Mouse (Mus musculus): ENCODE data around the gene Tgtp2.
"Not testable (repeated sequence)": the region's sequence is repeated elsewhere in the genome, so short reads cannot be mapped to it uniquely, and the experiment has no call there.

The Tgtp2 gene

GRCm38 (mm10) chr11:49086858-49087361, 22.9 kb upstream of the Tgtp2 start:
- DNase-seq (ENCODE audit: low spot score in 2 of 2) = peak; percentile 39 to 55

- peak; percentile 68 to 75 for DNase-seq (ENCODE audit: low spot score in 2 of 2)
Observed at GRCm38 (mm10) chr11:49084875-49085274, 20.9 kb upstream of the Tgtp2 start.

GRCm38 (mm10) chr11:49084385-49084784, 20.4 kb upstream of the Tgtp2 start:
- no peak for DNase-seq (ENCODE audit: low spot score in 2 of 2)

DNA sequence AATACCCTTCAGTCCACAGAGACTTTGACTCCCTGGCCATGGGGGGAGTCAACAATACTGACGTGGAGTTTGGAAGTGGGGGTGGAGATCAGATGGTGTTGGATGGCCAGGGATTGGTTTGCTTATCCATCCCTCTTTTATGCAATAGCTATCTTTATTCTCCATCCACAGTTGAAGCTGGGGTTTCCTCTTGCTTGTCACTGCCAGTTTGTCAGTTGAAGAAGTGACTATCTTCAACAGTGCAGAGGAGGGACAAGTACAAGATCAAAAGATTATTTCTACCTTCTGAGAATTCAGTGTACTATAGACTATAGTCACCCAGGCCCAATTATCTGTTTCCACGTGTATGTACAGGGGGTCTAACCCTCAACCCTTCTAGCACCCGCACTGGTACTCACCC, 19.8 kb upstream of the Tgtp2 start:
- DNase-seq (ENCODE audit: low spot score in 2 of 2) = no peak

GRCm38 (mm10) chr11:49083146-49083545, 19.1 kb upstream of the Tgtp2 start:
- no peak for DNase-seq (ENCODE audit: low spot score in 2 of 2)

GRCm38 (mm10) chr11:49081886-49082285, 17.9 kb upstream of the Tgtp2 start:
- no peak for DNase-seq (ENCODE audit: low spot score in 2 of 2)

- DNase-seq (ENCODE audit: low spot score in 2 of 2) = no peak
Observed at GRCm38 (mm10) chr11:49081356-49081755, 17.4 kb upstream of the Tgtp2 start.

DNA sequence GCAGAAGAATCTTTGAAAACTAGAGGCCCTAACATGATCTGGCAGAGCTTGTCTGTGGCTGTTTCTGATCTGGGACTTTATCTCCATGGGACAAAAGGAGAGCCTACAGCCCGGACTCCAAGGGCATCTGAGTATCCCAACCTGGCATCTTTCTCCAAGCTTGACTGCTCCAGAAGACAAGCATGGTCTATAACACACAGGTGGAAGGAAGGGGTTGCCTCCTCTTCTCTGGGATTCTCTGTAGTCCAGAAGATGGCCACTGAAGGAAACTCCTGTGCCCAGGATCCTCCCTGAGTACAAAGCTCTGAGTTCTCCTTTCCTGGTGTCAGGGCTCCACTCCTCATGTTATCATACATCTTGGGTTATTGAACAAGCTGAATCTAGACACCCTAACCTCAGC, 16.6 kb upstream of the Tgtp2 start:
- no peak for DNase-seq (ENCODE audit: low spot score in 2 of 2)

- no peak for DNase-seq (ENCODE audit: low spot score in 2 of 2)
Observed at GRCm38 (mm10) chr11:49078719-49079118, 14.7 kb upstream of the Tgtp2 start.

DNA sequence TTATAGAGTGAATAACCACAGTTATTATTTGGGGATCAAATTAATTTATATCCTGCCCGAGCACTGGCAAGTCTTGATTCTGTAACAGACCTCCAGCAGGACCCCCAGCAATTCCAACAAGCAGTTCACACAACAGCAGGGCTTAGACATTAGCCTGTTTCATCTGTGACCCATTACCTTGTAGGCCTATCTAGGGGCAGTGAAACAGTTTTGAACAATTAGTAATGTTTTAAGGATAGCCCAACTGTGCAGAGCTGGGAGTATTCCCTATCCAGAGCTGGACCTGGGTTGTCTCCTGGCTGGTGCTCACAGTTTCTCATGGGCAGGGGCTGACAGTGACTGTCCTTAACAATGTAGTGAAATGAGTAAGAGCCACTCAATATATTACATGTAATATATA, 13.0 kb upstream of the Tgtp2 start:
- DNase-seq (ENCODE audit: low spot score in 2 of 2) = no peak

DNA sequence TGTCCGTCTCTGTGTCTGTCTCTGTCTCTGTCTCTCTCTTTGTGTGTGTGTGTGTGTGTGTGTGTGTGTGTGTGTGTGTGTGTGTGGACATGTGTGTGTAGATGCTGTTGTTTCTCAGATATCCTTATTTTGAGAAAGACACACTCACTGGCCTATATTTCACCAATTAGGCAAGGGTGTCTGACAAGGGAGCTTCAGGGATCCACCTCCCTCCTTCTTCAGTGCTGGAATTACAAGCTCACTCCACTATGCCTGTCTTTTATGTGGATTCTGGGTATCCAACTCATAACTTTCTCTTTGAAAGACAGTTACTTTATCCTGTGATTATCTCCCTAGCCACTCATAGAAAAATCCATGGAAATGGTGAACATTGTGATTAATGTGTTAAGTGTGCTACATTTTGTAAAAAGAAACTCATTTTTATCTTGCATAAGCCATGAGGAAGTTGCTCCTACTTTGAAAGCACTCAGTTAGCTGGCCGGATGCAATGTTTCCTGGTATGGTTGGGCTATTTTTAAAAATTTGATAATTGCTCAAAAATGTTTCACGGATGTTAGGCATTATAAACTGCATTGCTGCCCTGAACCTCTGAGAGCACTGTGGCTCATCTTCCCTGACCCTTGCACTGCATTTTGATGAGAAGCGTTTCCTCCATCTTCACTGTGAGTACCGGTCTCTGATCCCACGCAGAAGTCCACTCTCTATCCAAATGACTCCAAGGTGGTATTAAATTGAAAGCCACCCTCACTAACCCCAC, 12.2 kb upstream of the Tgtp2 start, which contains the start of gene Ifi47:
Gene Ifi47, plus strand, starts transcription at position 587 of the 757 bp plus-strand sequence.
- DNase-seq (ENCODE audit: low spot score in 2 of 2) = not testable (repeated sequence)

GRCm38 (mm10) chr11:49068358-49068757, 4.4 kb upstream of the Tgtp2 start:
- no peak for DNase-seq (ENCODE audit: low spot score in 2 of 2)

GRCm38 (mm10) chr11:49061865-49062264, 2.1 kb downstream of the Tgtp2 start:
- not testable (repeated sequence) for DNase-seq (ENCODE audit: low spot score in 2 of 2)

DNA sequence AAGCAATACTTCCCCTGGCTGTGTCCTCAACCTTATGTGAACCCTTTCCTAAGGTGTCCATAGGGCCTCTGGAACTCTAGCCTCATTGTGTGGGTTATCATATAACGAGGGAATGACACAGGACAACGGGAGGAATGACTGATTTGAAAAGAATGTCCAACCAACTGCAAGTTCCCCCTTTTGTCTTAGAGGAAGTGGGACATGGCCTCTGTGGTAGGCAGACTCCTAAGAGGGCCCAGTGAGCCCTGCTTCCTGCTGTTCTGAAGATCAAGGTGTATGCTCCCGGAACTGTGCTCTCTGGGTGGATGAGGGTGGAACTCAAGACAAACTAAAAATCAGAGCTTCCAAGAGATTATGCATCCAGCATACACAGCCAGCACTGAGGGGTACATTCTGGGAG, 3.9 kb downstream of the Tgtp2 start:
- DNase-seq (ENCODE audit: low spot score in 2 of 2) = not testable (repeated sequence)

DNA sequence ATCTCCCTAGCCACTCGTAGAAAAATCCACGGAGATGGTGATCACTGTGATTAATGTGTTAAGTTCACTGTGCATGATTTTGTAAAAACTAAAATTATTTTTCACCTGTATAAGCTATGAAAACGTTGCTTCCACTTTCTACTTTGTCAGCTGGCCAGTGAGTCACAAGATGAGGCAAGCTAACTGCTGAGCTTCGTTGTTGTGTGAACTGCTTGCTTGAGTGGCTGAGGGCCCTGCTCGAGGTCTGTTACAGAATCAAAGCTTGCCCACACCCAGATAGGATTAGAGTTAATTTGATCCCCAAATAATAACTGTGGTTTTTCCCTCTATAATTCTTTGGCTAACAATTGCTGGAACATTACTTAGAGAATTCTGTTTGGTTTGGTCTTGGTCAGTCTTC, 12.1 kb downstream of the Tgtp2 start:
- DNase-seq (ENCODE audit: low spot score in 2 of 2) = not testable (repeated sequence)

DNA sequence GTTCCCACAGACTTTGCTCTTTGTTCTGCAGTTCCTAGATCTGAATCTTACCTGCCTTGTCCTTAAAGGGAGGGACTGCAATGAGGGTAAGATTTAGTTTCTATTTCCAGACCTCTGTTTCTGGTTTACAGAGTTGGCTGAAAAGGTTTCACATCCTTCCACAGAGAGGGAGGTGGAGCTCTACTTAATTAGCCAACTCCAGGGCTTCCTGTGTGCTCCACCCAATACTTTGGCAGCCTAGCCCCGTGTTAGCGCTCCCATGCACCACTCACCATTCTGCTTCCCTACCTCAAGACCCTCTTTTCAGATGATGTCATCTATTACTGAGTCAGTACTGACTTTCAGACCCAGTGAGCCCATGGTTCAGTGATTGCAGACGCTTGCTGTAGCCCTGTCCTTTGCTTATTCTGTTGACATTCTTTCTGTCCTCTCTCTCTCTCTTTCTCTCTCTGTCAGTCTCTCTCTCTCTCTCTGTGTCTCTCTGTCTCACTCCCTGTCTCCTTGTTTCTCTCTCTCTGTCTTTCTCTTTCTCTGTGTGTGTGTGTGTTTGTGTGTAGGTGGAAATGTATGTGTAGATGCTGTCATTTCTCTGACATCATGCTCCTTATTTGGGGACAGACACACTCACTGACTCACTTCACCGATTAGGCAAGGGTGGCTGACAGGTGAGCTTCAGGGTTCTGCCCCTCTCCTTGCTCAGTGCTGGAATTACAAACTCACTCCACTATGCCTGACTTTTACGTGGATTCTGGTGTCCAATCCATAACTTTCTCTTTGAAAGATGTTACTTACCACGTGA, 12.7 kb downstream of the Tgtp2 start, which contains the start of gene 9930111J21Rik2:
Gene 9930111J21Rik2, minus strand, starts transcription at position 150 of the 799 bp plus-strand sequence.
- DNase-seq (ENCODE audit: low spot score in 2 of 2) = not testable (repeated sequence)

DNA sequence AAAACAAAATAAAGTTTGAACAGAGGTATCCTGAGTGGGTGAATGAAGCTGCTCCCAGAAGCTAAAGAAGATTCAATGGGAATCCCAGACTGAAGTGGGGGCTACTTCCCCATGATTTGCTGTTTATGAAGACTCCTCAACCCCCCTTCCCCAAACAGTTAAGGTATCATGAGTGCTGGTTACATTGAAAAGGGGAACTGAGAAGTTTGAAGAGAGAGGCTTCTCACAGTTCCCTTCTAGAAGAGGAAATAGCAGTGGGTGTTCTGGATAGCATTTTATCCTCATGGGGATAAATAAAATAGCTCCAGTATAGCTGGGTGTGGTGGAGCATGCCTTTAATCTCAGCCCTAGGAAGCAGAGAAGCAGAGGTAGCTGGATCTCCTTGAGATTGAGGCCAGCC, 13.9 kb downstream of the Tgtp2 start:
- not testable (repeated sequence) for DNase-seq (ENCODE audit: low spot score in 2 of 2)

DNA sequence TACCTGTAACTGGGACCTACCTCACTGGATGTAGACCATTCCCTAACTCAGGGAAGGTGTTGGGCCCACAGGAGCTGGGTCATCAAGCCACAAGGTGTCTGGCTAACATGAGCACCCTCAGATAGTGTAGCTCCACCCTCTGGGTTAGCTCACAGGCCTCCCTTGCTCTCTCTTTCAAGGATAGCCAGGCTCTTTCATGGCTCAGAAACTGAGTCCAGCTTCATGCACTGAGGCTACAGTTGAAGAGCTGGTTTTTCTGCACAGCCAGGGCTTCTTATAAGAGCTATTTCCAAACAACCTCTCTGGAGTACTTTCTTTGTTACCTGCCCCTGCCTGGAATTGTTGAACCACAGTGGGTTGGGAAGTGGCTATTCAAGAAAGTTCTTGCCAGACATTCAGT, 51.9 kb downstream of the Tgtp2 start:
- not testable (repeated sequence) for DNase-seq (ENCODE audit: low spot score in 2 of 2)
